Mouse (Mus musculus): Measurements from ENCODE around the gene Cttnbp2nl.

Cttnbp2nl gene

DNA sequence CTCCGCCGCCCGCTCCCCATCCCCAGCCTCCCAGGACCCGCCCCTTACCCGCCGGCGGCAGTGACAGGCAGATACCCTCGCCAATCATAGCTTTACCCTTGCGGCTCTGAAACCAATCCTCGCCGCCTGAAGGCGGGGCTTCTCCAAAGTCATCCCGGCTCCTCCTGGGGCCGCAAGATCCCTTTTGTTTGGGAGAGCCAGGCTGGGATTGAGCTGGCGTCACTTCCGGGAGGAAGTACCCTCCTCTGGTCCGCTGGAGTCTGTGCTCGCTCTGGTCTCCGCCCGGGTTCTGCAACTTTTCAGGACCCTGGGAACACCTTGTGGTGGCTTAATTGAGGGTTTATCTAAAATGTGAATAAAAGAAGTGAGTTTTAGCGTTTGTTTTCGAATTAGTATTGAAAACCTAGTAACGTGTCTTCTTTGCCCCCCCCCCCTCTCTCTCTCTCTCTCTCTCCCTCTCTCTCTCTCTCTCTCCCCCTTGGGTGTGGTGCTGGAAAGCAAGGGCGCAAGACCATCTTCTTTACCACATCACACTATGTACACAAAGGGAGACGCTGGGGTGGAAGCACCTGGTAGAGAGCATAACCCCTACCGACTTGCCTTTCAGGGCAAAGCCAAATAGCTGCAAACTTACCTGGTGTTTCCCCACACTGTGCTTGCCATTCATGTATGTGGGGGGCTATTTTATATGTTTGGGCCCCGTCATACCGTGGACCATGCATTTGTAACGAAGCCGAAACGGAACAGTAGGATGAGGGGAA, at the start of gene Cttnbp2nl:
Gene Cttnbp2nl, minus strand, starts transcription at position 210 of the 761 bp plus-strand sequence.
- DNase-seq (ENCODE audit: low read depth) = peak; percentile 93

DNA sequence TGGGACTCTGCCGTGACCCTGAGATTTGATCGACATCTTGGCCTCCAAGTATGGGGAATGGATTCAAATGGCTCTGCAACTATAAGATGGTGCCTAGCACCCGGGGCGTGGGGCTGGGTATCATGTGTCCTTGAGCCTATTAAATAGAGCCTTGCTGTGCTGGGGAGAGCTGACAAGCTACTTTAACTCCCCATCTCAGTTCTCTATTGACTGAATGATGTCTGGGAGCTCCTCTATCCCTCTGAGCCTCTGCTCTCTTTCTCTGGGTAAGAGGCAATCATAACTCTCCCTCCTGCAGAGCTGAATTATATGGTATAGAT, 47.3 kb upstream of the Cttnbp2nl start:
- no peak for DNase-seq (ENCODE audit: low read depth)

DNA sequence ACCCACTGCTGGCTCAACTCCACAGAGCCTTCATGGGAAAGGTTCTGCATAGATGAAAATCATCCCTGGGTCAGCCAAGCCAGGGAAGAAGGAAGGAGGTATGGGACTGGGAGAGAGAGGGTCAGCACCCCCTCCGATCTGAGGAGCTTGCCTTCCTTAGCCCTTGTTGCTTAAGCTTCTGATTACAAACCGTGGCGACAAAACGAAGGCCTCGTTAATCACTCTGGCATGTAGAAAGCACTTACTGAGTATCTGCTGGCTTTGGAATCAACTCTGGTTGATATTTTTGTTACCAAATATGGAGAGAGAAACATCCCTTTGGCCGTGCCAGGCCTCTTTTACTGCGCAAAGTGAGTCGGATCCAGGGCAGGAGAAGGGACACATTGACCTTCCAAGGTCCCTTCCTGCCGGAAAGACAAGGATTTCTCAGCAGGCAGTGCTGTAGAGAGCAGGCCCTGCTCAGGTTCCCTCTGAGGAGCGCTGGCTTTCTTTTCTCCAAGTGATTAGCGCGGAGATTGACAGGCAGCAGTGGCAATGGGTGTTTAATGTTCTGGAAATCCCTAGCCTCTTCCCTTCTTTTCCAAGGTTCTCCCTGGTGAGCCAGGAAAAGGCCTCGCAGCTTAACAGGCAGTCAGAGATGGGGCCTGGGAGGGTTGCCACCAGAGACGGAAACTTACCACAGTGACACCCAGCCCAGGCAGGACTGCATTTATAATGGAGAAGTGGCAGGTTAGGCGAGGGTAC, 46.8 kb upstream of the Cttnbp2nl start:
- DNase-seq (ENCODE audit: low read depth) = no peak

DNA sequence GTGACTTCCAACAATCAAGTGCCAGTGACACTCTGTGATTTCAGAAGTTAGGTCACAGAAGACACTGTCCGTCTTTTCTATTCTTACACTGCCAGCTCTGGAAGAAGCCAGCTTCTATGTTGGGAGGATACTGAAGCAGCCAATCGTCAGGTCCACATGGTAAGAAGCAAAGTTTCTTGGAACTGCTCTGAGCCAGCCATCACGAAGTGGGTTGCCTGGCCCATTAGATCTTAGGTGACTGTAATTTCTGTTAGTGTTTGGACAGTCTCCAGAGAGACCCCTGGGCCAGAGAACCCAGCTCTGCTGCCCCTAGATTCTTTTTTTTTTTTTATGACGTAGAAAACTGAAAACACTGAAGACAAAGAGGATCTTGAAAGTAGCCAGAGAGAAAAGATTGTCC, 44.6 kb upstream of the Cttnbp2nl start:
- no peak for DNase-seq (ENCODE audit: low read depth)

DNA sequence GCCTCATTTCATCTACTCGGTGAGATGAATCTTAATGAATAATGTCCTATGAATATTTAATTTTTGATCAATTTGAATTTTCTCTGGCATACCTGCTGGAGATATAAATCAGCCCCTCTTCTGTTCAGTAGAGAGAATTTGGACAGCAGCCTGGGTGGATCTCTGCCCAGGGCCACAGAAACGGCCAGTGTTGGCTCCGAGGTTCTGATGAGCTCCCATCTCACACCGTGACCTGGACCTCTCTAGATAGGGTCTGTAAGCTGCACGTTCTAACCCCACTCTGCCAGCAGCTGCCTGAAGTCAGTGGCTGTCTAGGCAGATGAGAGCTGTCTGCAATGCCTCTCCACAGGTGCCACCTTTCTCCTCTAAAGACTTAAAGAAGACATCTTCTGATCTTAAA, 42.1 kb upstream of the Cttnbp2nl start:
- no peak for DNase-seq (ENCODE audit: low read depth)

DNA sequence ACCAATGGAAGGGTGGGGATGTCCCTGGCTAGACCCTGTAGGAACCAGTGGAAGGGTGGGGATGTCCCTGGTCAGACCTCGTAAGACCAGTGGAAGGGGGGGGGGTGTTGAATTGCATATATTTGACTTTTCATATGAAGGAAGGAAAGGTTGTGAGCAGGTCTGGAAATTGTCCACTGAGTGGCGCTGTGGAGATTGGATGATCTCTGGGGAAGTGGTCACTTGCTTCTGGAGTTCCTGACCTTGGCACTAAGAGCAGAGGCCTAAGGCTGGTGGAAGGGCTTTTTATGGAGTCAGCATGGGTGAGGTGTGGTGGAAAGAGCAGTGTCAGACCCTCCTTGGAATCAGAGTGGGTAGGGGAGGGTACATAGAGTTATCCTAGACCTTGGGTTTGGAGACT, 41.5 kb upstream of the Cttnbp2nl start:
- DNase-seq (ENCODE audit: low read depth) = no peak

DNA sequence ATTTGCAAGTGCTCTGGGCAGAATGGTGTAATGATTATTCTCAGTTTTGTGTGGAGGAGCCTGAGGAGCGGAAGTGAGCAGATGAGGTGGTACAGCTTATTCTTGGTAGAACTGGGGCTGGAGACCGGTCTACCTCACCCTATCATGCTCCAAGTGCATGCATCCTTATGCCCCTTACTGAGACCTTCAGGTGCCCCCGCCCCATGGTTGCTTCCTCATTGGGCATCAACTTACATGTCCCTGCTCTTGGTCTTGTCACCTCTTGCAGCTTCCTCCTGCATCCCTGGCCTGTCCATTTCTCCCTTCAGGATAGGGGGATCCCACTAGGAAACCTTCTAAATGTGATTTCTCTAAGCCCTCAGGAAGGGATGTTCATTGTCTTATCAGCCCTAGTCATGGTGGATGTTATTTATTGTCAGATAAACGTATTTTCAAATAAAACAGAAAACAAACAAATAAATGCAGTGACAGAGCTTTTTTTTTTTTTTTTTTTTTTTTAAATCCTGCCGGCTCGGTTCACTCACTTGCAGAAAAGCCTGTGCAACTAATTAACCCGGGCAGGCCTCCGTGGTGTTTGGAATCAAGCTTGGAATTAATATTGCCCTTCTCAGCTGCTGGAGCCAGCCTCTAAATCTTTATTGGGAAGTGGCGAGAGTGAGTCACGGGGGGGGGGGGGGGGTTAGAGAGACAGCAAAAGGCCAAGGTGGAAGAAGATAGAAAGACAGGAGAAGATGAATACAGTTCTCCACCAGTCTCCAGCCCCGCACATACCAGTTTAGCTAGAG, 40.0 kb upstream of the Cttnbp2nl start:
- DNase-seq (ENCODE audit: low read depth) = no peak

DNA sequence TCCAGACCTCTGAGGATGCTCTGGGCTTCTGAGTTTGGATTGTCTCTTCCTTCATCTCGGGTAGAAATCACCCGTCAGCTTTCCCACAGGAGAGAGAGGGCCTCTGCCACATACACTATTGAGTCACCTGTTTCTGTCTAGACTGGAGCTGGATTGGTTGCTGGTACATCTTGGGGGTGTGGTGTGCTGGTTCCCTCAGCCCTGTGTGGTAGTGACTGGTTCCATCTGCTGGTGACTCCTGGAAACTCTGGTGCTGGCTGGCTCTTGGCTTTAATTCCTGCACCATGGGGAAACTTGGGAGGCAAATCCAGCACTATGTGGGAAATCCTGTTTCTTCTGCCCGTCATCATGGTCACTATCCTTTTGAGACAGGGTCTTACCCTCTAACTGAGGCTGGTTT, 38.0 kb upstream of the Cttnbp2nl start:
- DNase-seq (ENCODE audit: low read depth) = peak; percentile 70

DNA sequence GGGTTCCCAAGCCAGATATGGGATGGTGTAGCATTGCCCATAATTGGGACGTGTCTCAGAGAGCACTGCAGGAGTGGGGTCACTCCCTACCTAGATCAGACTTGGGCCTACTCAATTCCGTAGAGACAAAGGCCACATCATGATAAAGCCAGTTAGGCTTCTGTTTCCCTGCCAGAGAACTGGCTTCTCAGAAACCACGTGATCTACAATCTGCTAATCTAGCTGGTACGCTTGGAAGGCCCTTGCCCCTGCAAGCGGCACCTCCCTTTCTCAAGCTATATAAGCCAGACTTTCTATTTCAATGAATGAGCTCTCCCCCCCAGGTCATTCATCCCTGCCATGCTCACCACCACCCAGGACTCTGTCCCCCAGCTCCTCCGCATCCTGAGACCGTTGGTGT, 37.2 kb upstream of the Cttnbp2nl start:
- DNase-seq (ENCODE audit: low read depth) = no peak

DNA sequence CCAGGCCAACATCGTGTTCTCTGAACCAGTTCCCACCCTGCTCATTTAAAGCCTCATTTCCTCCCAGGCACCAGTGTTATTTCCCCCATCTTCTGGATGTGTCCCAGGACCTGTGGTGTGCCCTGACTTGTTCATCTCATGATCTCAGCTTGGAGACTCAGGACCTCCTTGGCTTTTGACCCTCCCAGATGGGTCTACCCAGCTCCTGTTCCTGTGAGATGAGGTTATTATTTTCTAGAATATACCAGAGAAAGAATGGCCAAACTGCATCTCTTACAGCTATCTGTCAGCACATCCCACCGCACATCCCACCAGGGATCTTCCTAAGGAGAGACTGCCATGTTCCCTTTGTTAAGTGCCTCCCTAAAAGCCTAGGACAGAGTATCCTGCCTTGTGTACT, 35.7 kb upstream of the Cttnbp2nl start:
- DNase-seq (ENCODE audit: low read depth) = no peak

DNA sequence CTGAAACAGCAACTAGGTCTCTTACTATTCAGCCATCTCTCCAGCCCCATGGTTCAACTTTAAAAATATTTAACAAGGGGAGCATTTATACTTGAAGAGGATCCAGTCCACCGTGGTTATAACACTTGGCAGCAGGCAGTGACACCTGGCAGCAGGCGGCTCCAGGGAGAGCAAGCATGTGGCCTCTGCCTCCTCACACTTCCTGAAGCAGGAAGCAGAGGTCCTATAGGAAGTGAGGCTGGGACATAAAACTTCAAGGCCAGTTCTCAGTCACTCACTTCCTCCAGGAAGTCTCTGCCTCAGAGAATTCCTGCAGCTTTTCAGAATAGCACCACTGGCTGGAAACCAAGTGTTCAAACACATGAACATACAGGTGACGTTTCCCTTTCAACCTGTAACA, 34.4 kb upstream of the Cttnbp2nl start:
- DNase-seq (ENCODE audit: low read depth) = no peak

DNA sequence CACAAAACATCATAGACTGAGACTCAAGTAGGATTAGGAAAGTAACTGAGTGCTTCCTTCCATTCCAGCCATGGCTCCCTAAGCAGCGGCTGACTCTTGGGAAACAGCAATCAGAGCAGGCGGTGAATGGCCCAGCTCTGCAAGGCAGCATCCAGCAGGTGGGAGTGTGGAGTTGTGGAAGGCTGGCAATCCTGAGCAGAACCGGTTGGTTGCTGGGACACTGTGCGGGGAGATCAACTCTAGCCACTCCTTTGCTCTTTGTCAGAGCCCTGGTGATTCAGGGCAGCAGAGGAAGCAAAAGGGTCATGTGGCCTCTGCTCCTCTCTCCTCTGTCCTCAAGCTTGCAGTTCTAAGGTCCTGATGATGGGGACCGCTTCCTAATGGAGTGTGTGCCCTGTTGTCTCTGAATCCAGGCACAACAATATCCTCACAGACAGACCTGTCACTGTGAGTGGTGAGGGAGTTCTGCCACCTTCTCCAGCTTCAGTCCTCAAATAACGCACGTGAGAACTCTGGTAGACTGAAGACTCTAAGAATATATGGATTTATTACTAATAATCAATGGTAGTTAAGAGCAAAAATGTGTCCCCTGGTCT, 25.4 kb upstream of the Cttnbp2nl start:
- peak; percentile 78 for DNase-seq (ENCODE audit: low read depth)

DNA sequence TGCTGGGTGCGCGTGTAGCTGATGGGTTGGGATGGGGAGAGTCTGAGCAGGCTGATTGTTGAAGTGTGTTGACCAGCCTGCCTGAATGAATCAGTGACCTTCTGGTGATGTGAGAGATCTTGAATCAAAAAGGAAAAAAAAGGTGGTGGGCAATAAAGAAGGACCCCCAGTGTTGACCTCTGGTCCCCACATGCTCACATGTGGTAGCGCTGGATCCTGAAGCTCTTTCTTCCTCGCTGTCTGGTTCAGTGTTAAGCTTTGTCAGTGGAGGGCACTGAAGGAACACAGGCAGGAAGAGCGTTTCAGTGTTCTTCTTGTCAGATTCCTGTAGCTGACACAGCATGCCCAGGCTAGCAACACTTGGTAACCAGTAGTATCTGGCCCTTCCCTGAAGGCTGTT, 22.9 kb upstream of the Cttnbp2nl start:
- DNase-seq (ENCODE audit: low read depth) = no peak

DNA sequence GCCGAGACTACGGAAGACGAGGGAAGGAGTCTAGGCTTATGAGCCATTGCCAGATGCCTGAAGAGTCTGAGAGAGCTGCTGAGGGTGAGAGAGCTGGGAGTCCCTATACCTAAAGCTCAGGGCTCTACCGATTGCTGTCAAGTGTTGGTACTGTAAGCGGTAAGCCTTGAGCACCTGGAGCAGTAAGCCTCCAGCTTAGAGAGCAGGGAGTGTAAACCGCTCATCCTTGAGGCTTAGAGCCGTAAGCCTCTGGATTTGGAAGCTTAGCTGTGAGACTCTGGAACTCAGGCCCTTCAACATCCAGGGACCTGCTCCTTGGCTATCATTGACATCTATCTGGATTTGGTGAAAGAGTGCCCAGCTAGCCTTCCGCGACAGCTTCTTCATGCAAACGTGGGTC, 19.6 kb upstream of the Cttnbp2nl start:
- no peak for DNase-seq (ENCODE audit: low read depth)

DNA sequence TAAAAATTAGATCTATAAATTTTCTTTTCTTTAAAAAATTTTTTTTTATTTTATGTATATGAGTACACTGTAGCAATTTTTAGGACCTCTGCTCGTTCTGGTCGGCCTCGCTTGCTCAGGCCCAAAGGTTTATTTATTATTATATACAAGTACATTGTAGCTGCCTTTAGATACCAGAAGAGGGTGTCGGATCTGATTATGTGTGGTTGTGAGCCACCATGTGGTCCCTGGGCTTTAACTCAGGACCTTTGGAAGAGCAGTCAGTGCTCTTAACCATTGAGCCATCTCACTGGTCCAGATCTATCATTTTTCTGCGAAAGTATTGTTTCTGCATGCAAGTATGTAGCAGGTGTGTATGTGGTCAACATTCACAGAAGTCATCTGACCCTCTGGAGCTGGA, 18.3 kb upstream of the Cttnbp2nl start:
- no peak for DNase-seq (ENCODE audit: low read depth)

DNA sequence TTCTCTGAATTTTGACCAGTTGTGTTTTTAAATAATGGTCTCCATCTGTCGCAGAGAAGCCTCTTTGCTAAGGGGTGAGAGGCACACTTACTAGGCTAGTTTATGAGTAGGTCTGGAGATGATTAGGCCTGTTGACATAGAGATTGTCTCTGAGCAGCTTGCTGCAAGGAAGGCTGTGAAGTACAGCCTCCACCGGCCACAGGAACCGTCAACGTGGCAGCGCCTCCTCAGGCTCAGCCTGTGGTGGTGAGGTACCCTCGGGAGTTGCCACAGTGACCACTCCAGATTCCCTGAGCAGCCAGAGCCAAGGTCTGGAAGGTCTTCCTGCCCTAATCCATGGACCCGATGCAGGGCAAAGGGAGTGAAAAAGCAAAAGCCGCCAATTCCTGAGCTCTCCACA, 17.6 kb upstream of the Cttnbp2nl start:
- no peak for DNase-seq (ENCODE audit: low read depth)

DNA sequence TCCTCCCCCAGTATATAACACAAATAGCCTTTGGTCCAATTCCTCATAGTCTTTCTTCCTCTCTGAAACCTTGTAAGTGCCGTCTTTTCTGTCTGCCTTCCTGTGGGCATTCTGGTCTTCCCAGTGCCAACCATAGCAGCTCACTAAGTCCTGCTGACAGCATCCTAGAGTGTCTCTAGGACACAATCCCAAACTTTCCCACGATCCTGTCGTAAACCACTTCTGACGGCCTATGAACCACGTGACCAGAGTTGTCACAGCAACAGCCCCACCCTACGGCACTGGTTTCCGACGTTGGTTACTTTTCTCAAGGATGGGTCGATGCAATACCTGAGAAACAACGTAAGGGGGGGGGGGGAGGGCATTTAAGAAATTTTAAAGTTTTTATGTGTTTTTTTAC, 13.6 kb upstream of the Cttnbp2nl start, which contains the start of gene 4930564D02Rik:
Gene 4930564D02Rik, plus strand, starts transcription at position 301 of the 400 bp plus-strand sequence.
- DNase-seq (ENCODE audit: low read depth) = no peak

DNA sequence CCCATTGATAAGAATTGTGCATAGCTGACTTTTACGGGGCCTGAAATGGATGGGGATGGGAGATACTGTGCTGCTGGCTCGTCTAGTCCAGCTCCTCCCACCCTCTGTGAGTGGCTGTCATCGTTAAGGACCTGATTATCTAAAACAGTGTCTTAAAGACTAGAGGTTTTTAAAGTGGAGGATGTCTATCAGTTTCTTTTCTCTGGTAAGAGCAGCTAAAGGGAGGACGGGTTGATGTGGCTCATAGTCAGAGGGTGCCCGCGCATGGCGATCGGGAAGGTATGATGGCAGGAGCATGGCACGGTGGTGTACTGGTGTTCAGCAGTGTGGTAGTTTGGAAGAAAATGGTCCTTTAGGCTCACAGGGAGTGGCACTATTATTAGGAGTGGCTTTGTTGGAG, 9.7 kb upstream of the Cttnbp2nl start:
- no peak for DNase-seq (ENCODE audit: low read depth)

DNA sequence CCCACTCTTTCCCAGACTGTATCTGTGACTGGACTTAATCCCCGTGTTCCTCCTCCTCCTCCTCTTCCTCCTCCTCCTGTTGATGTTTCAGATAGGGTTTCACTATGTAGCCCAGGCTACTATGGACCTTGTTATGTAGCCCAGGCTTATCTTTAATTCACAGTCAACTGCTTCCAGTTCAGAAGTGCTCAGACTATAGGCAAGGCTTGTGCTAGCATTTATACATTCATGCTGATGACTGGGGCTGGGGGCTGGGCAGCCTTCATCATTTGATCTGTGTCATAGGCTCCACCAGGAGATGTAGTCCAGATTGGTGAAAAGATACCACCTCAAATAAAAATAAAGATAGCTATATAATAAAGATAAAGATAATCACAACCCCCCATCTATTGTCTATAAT, 9.0 kb upstream of the Cttnbp2nl start:
- no peak for DNase-seq (ENCODE audit: low read depth)

DNA sequence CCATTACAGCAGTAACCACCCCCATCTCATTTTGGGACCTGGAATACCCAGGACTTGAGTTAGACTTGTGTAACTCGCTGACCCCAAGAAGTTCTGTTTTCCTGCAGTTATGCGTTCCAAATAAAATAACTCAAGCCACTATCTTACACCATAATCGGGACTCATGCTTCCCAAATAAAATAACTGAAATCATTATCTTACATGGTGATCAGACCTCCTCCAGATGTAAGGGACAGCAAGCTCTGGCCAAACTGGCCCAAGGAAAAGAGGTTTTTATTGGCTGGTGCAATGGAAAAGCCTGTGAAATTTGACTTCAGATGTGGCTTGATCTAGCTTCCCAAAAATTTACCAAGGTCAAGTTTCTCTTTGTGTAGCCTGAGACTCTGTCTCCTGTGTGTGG, 8.6 kb upstream of the Cttnbp2nl start:
- DNase-seq (ENCODE audit: low read depth) = peak; percentile 58

DNA sequence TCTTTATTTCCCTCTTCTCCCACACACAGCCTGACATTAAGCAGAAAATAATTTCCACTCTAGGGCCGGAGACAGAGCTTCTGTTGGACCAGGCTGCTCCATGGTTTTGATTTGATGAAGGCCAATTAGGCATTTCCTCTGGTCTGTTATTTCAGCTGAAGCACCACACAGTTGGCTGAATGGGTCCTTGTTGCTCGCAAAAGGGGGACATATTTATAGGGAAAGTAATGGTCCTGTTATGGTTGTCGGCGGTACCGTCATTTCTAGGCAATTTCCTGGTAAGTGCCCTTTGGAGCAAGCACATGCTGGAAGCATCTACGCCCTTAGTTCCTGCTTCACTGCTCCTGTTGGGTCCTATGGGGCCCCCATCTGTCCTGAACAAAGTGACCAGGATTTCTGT, 8.0 kb upstream of the Cttnbp2nl start:
- no peak for DNase-seq (ENCODE audit: low read depth)

DNA sequence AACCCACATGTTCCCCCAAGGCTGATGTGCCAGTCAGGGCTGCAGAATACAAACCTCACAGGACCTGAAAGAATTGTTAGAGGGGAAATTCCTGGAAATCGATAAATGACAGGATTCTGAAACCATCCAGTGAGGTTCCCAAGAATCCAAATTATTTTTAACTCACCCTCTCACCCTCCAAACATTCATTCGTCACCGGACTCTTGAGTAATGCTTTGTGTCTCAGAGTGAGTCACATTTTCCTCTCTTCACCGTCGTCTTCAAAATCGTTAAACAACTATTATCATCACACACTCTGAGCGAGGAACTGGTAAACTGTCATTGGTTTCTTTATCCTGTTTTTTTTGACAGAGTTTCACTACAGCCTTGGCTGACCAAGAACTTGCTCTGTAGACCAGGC, 7.0 kb upstream of the Cttnbp2nl start:
- DNase-seq (ENCODE audit: low read depth) = peak; percentile 62

Measured in fibroblast of lung, adult 2 months (primary cell).